Mouse (Mus musculus): Measurements from ENCODE around the gene E130308A19Rik.

DNA sequence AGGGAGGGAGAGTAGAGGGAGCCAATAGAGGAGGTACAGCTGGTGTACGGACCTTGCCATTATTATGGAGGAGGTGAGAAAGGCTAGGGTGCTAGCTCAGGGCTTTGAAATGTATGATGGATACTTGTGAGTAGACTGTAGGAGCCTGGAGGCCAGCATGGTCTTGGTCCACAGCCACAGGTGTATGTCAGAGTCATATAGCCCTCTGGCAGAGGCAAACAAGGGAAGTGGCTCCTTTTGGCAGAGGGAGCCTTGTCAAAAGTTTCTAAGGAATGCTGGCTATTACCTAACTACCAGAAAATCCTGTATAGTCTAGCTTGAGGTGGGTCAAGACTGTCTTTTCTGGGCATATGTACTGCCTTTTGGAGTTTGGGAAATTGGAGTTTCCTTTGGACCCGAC, 14.7 kb downstream of the E130308A19Rik start:
- TF ChIP-seq POLR2A (IDR thresholded peaks at IDR 0.05; ENCODE audit: low read depth, low read length) (no peak), CTCF (conservative IDR thresholded peaks at IDR 0.05 in 1 of 2, IDR thresholded peaks at IDR 0.05 in 1 of 2; ENCODE audit: low read depth in 2 of 2, low read length in 2 of 2) (no peak), MXI1 (IDR thresholded peaks at IDR 0.05; ENCODE audit: low read depth, low read length) (no peak), USF1 (IDR thresholded peaks at IDR 0.05; ENCODE audit: low read depth, low read length) (no peak)

Measured in CH12.LX (cell line).